Mouse (Mus musculus) bone marrow macrophage, adult 2 months (primary cell): ENCODE results near the gene Gas8.

ENCODE experiments used
- CTCF ChIP-seq: IDR thresholded peaks from 2 replicates; pipeline ENCODE4 v1.5.1; 2012; ENCODE audit warnings: low read depth, mild to moderate bottlenecking, low read length, moderate library complexity
- POLR2A ChIP-seq: IDR thresholded peaks from 2 replicates; pipeline ENCODE4 v1.6.1; 2012; ENCODE audit warnings: mild to moderate bottlenecking, low read depth, low read length, borderline replicate concordance

DNA sequence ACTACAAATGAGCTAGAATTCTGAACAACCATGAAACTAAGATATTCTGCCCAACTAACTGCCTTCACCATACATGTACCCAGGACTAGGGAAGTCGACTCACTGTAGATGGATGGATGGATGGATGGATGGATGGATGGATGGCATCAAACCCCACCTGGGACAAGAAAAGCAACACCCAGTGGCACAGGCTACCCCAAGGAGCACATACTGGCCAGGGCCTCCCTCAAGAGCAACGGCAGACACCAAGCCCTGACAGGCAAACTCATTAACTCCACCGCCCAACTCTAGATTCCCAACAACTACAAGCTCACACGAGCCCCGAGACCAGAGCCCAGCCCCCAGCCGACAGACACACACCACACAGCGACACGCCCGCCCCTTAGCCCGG, 18.4 kb downstream of the Gas8 start:
- TF ChIP-seq CTCF = no peak
- TF ChIP-seq POLR2A = no peak
